Mouse (Mus musculus) lung, embryonic 15.5 days (tissue): Measurements from ENCODE around the gene Sfn. TPM values are rescaled to one million over a fixed set of nuclear protein-coding genes. Genes with fewer than 3 reads are reported as not detected.

Source experiments
- ATAC-seq: fragments of 200-750 bp; cut with Nextera tagmentation; 2 replicates; pipeline ENCODE4 v1.8.0; 2017; ENCODE audit warnings: moderate number of reproducible peaks, borderline replicate concordance; ENCODE audit not compliant: low FRiP score, low TSS enrichment; ENCODE audit errors: extremely low read depth
- H3K27ac ChIP-seq: fragments of 300-500 bp; sonication (generic); 2 replicates; pipeline ENCODE4 v1.5.1; 2015; ENCODE audit warnings: moderate library complexity, mild to moderate bottlenecking, inconsistent platforms
- H3K27me3 ChIP-seq: fragments of 300-500 bp; sonication (generic); 2 replicates; pipeline ENCODE4 v1.6.1; 2015; ENCODE audit warnings: inconsistent platforms
- H3K36me3 ChIP-seq: fragments of 300-500 bp; sonication (generic); 2 replicates; pipeline ENCODE4 v1.6.1; 2015; ENCODE audit warnings: inconsistent platforms
- H3K4me1 ChIP-seq: fragments of 300-500 bp; sonication (generic); 2 replicates; pipeline ENCODE4 v1.6.1; 2015; ENCODE audit warnings: inconsistent platforms
- H3K4me2 ChIP-seq: fragments of 300-500 bp; sonication (generic); 2 replicates; pipeline ENCODE4 v1.6.1; 2015; ENCODE audit warnings: inconsistent platforms, mild to moderate bottlenecking, moderate library complexity
- H3K4me3 ChIP-seq: fragments of 300-500 bp; sonication (generic); 2 replicates; pipeline ENCODE4 v1.5.1; 2015; ENCODE audit warnings: mild to moderate bottlenecking, inconsistent platforms
- H3K9ac ChIP-seq: fragments of 300-500 bp; sonication (generic); 2 replicates; pipeline ENCODE4 v1.6.1; 2015; ENCODE audit warnings: inconsistent platforms
- H3K9me3 ChIP-seq: fragments of 300-500 bp; sonication (generic); 2 replicates; pipeline ENCODE4 v1.6.1; 2016; ENCODE audit warnings: inconsistent platforms
- WGBS: fragments of 180-500 bp; shearing (Covaris S2); methylation state at CpG from one replicate; pipeline ENCODE4 v1.1.7; 2015; 5-methylcytosine and 5-hydroxymethylcytosine counted together
- polyA plus RNA-seq: library from polyadenylated mRNA; unstranded; fragments of >200 nt; fragmentation: Nextera tagmentation; extraction: Ambion mirVana; gene quantifications from 2 replicates; pipeline ENCODE4 v1.2.1, GENCODE M21; 2015

Sfn gene
- polyA plus RNA-seq, 1 experiment from 2014 or later, result 20.9 TPM

- peak overlapping the region; percentile 91 for H3K4me2 ChIP-seq
- H3K4me3 ChIP-seq, result peak overlapping the region; percentile 76
- peaks cover 18% of the 10 kb centered on the region; the same call in 1 of the 2 replicates for H3K36me3 ChIP-seq
- H3K27ac ChIP-seq, result peak overlapping the region; percentile 82; the same call in 1 of the 2 replicates
- under 1% methylated on average over 41 of the region's 41 CpGs for WGBS
- no peak for ATAC-seq
- H3K9me3 ChIP-seq, result no peaks in the 10 kb centered on the region
- H3K4me1 ChIP-seq, result peaks cover 16% of the 10 kb centered on the region
- no peaks in the 10 kb centered on the region for H3K27me3 ChIP-seq
- H3K9ac ChIP-seq, result peak overlapping the region; percentile 70
These were observed 27.1 kb downstream of the Sfn start for GRCm38 (mm10) chr4:133574843-133575202.

GRCm38 (mm10) chr4:133574070-133574842 lies 27.7 kb downstream of the Sfn start, which contains the start of gene Gpatch3:
Gene Gpatch3 (plus strand): TSS chr4:133574745.
- Histone ChIP-seq H3K4me1 (peaks cover 16% of the 10 kb centered on the region), H3K27me3 (no peaks in the 10 kb centered on the region), H3K27ac (peak within 1 kb of the TSS; percentile 82), H3K9ac (peak within 1 kb of the TSS; percentile 70), H3K4me2 (peak within 1 kb of the TSS; percentile 91), H3K36me3 (peaks cover 14% of the 10 kb centered on the region; the same call in 1 of the 2 replicates), H3K9me3 (no peaks in the 10 kb centered on the region), H3K4me3 (peak within 1 kb of the TSS; percentile 76)
- 5% methylated on average over 44 of the region's 44 CpGs for WGBS
- peak; percentile 89 for ATAC-seq

- 50% methylated on average over 10 of the region's 10 CpGs for WGBS
- no peak overlapping the region for H3K9ac ChIP-seq
- H3K27me3 ChIP-seq, result no peaks in the 10 kb centered on the region
- H3K4me1 ChIP-seq, result peaks cover 6% of the 10 kb centered on the region
- H3K9me3 ChIP-seq, result no peaks in the 10 kb centered on the region
- H3K27ac ChIP-seq, result no peak overlapping the region
- H3K4me2 ChIP-seq, result no peak overlapping the region
- no peaks in the 10 kb centered on the region for H3K36me3 ChIP-seq
- no peak for ATAC-seq
- no peak overlapping the region for H3K4me3 ChIP-seq
These were observed 31.9 kb downstream of the Sfn start for GRCm38 (mm10) chr4:133570066-133570466.

GRCm38 (mm10) chr4:133569291-133570065 lies 32.5 kb downstream of the Sfn start:
- 82% methylated on average over 10 of the region's 10 CpGs for WGBS
- Histone ChIP-seq H3K27me3 (no peaks in the 10 kb centered on the region), H3K27ac (no peak overlapping the region), H3K4me2 (no peak overlapping the region), H3K36me3 (no peaks in the 10 kb centered on the region), H3K9me3 (no peaks in the 10 kb centered on the region), H3K4me1 (peaks cover 6% of the 10 kb centered on the region), H3K4me3 (no peak overlapping the region), H3K9ac (no peak overlapping the region)
- ATAC-seq, result no peak

GRCm38 (mm10) chr4:133567251-133567650 lies 34.7 kb downstream of the Sfn start:
- no peak for ATAC-seq
- no peaks in the 10 kb centered on the region for H3K36me3 ChIP-seq
- H3K27ac ChIP-seq, result no peak overlapping the region
- no peak overlapping the region for H3K9ac ChIP-seq
- no peaks in the 10 kb centered on the region for H3K27me3 ChIP-seq
- no peaks in the 10 kb centered on the region for H3K9me3 ChIP-seq
- no peak overlapping the region for H3K4me2 ChIP-seq
- H3K4me1 ChIP-seq, result no peaks in the 10 kb centered on the region
- 20% methylated on average over 8 of the region's 8 CpGs for WGBS
- H3K4me3 ChIP-seq, result no peak overlapping the region

- no peaks in the 10 kb centered on the region for H3K9me3 ChIP-seq
- no peak for ATAC-seq
- no peak overlapping the region for H3K27ac ChIP-seq
- 64% methylated on average over 11 of the region's 11 CpGs for WGBS
- no peaks in the 10 kb centered on the region for H3K4me1 ChIP-seq
- H3K9ac ChIP-seq, result no peak overlapping the region
- no peaks in the 10 kb centered on the region for H3K27me3 ChIP-seq
- no peak overlapping the region for H3K4me3 ChIP-seq
- H3K36me3 ChIP-seq, result no peaks in the 10 kb centered on the region
- H3K4me2 ChIP-seq, result no peak overlapping the region
These were observed 38.8 kb downstream of the Sfn start for GRCm38 (mm10) chr4:133563123-133563571.

- Histone ChIP-seq H3K4me2 (no peak overlapping the region), H3K4me1 (no peaks in the 10 kb centered on the region), H3K4me3 (no peak overlapping the region), H3K9me3 (no peaks in the 10 kb centered on the region), H3K36me3 (no peaks in the 10 kb centered on the region), H3K27ac (no peak overlapping the region), H3K9ac (no peak overlapping the region), H3K27me3 (no peaks in the 10 kb centered on the region)
- ATAC-seq, result no peak
- 59% methylated on average over 4 of the region's 4 CpGs for WGBS
These were observed 40.3 kb downstream of the Sfn start for GRCm38 (mm10) chr4:133561622-133562021.

- H3K4me3 ChIP-seq, result no peak overlapping the region
- no peak overlapping the region for H3K9ac ChIP-seq
- peaks cover 5% of the 10 kb centered on the region; the same call in 1 of the 2 replicates for H3K27me3 ChIP-seq
- no peaks in the 10 kb centered on the region for H3K36me3 ChIP-seq
- H3K27ac ChIP-seq, result no peak overlapping the region
- no peaks in the 10 kb centered on the region for H3K4me1 ChIP-seq
- WGBS, result 67% methylated on average over 4 of the region's 4 CpGs
- no peaks in the 10 kb centered on the region for H3K9me3 ChIP-seq
- H3K4me2 ChIP-seq, result no peak overlapping the region
- no peak for ATAC-seq
These were observed 42.1 kb downstream of the Sfn start for GRCm38 (mm10) chr4:133559846-133560245.

- WGBS, result 19% methylated on average over 10 of the region's 10 CpGs
- Histone ChIP-seq H3K4me1 (no peaks in the 10 kb centered on the region), H3K36me3 (no peaks in the 10 kb centered on the region), H3K27ac (no peak overlapping the region), H3K4me3 (no peak overlapping the region), H3K9me3 (no peaks in the 10 kb centered on the region), H3K4me2 (no peak overlapping the region), H3K9ac (no peak overlapping the region), H3K27me3 (peaks cover 5% of the 10 kb centered on the region; the same call in 1 of the 2 replicates)
- 0 out of 2 replicates have a peak, but pooled peaks have one; percentile 42 for ATAC-seq
These were observed 44.8 kb downstream of the Sfn start for GRCm38 (mm10) chr4:133557041-133557717.

- no peaks in the 10 kb centered on the region for H3K36me3 ChIP-seq
- no peaks in the 10 kb centered on the region for H3K9me3 ChIP-seq
- H3K9ac ChIP-seq, result no peak overlapping the region
- H3K27ac ChIP-seq, result no peak overlapping the region
- peaks cover 5% of the 10 kb centered on the region; the same call in 1 of the 2 replicates for H3K27me3 ChIP-seq
- no peak overlapping the region for H3K4me3 ChIP-seq
- no peak for ATAC-seq
- H3K4me2 ChIP-seq, result no peak overlapping the region
- H3K4me1 ChIP-seq, result no peaks in the 10 kb centered on the region
- 61% methylated on average over 19 of the region's 19 CpGs for WGBS
These were observed 48.3 kb downstream of the Sfn start for GRCm38 (mm10) chr4:133553448-133554330.
